Mouse (Mus musculus): ENCODE results near the gene Hoxc6.

The Hoxc6 gene

GRCm38 (mm10) chr15:103013238-103013984 is 15.4 kb downstream of the Hoxc6 start:
- DNase-seq (ENCODE audit: low spot score), result peak; percentile 74

- peak; percentile 70 for DNase-seq (ENCODE audit: low spot score)
These were observed 16.3 kb downstream of the Hoxc6 start for GRCm38 (mm10) chr15:103014166-103015008.

- no peak for DNase-seq (ENCODE audit: low spot score)
These were observed 16.9 kb downstream of the Hoxc6 start for GRCm38 (mm10) chr15:103015009-103015399.

GRCm38 (mm10) chr15:103015406-103016166 is 17.5 kb downstream of the Hoxc6 start:
- no peak for DNase-seq (ENCODE audit: low spot score)

GRCm38 (mm10) chr15:103018636-103019035 is 20.6 kb downstream of the Hoxc6 start, which contains the start of gene Hoxc4:
Gene Hoxc4, plus strand, starts transcription at chr15:103018934.
- DNase-seq (ENCODE audit: low spot score), result no peak

- DNase-seq (ENCODE audit: low spot score), result no peak
These were observed 22.9 kb downstream of the Hoxc6 start for GRCm38 (mm10) chr15:103020899-103021418.

GRCm38 (mm10) chr15:103021544-103021943 is 23.5 kb downstream of the Hoxc6 start:
- no peak for DNase-seq (ENCODE audit: low spot score)

- DNase-seq (ENCODE audit: low spot score), result no peak
These were observed 26.1 kb downstream of the Hoxc6 start for GRCm38 (mm10) chr15:103024131-103024530.

- no peak for DNase-seq (ENCODE audit: low spot score)
These were observed 29.5 kb downstream of the Hoxc6 start for GRCm38 (mm10) chr15:103027266-103028235.

GRCm38 (mm10) chr15:103028916-103029512 is 31.0 kb downstream of the Hoxc6 start:
- no peak for DNase-seq (ENCODE audit: low spot score)

GRCm38 (mm10) chr15:103030142-103030541 is 32.1 kb downstream of the Hoxc6 start:
- no peak for DNase-seq (ENCODE audit: low spot score)

GRCm38 (mm10) chr15:103032167-103032566 is 34.1 kb downstream of the Hoxc6 start:
- DNase-seq (ENCODE audit: low spot score), result no peak

GRCm38 (mm10) chr15:103032646-103033575 is 34.9 kb downstream of the Hoxc6 start:
- no peak for DNase-seq (ENCODE audit: low spot score)

GRCm38 (mm10) chr15:103034043-103034806 is 36.2 kb downstream of the Hoxc6 start:
- DNase-seq (ENCODE audit: low spot score), result no peak

GRCm38 (mm10) chr15:103034807-103035547 is 36.9 kb downstream of the Hoxc6 start:
- DNase-seq (ENCODE audit: low spot score), result no peak

- no peak for DNase-seq (ENCODE audit: low spot score)
These were observed 37.5 kb downstream of the Hoxc6 start for GRCm38 (mm10) chr15:103035548-103035881.

GRCm38 (mm10) chr15:103037579-103037978 is 39.5 kb downstream of the Hoxc6 start:
- no peak for DNase-seq (ENCODE audit: low spot score)

Measured in yolk sac, embryonic 10.5 days (tissue).